Mouse (Mus musculus): ENCODE measurements around the gene Gnat1.

- TF ChIP-seq CTCF (IDR thresholded peaks at IDR 0.05; ENCODE audit: borderline replicate concordance, insufficient read depth, low read depth, low read length) = no peak
- TF ChIP-seq POLR2A (IDR thresholded peaks at IDR 0.05; ENCODE audit: borderline replicate concordance, insufficient read depth, low read length) = no peak
Observed at GRCm38 (mm10) chr9:107701594-107701993, 22.1 kb upstream of the Gnat1 start.

All from cerebellum, adult 2 months (tissue).